Mouse (Mus musculus): ENCODE measurements around the gene Asxl1.
"Not testable (repeated sequence)": the region's sequence is repeated elsewhere in the genome, so short reads cannot be mapped to it uniquely, and the experiment has no call there.

Gene Asxl1

GRCm38 (mm10) chr2:153343191-153343590 lies 2.4 kb upstream of the Asxl1 start:
- DNase-seq (ENCODE audit: low read depth in 2 of 2, low spot score in 2 of 2), result no peak

- no peak for DNase-seq (ENCODE audit: low read depth in 2 of 2, low spot score in 2 of 2)
Observed at GRCm38 (mm10) chr2:153345071-153345453, 567 bp upstream of the Asxl1 start.

- DNase-seq (ENCODE audit: low read depth in 2 of 2, low spot score in 2 of 2), result peak; percentile 12 to 23
Observed at GRCm38 (mm10) chr2:153346221-153347182, 873 bp downstream of the Asxl1 start.

GRCm38 (mm10) chr2:153347183-153347781 lies 1.7 kb downstream of the Asxl1 start:
- DNase-seq (ENCODE audit: low read depth in 2 of 2, low spot score in 2 of 2), result peak in 1 of 2 experiments; percentile 10

- DNase-seq (ENCODE audit: low read depth in 2 of 2, low spot score in 2 of 2), result no peak
Observed at GRCm38 (mm10) chr2:153348100-153348831, 2.6 kb downstream of the Asxl1 start.

GRCm38 (mm10) chr2:153350552-153351181 lies 5.0 kb downstream of the Asxl1 start:
- DNase-seq (ENCODE audit: low read depth in 2 of 2, low spot score in 2 of 2), result no peak

GRCm38 (mm10) chr2:153354648-153355047 lies 9.0 kb downstream of the Asxl1 start:
- no peak for DNase-seq (ENCODE audit: low read depth in 2 of 2, low spot score in 2 of 2)

- DNase-seq (ENCODE audit: low read depth in 2 of 2, low spot score in 2 of 2), result no peak
Observed at GRCm38 (mm10) chr2:153356784-153357183, 11.2 kb downstream of the Asxl1 start.

- DNase-seq (ENCODE audit: low read depth in 2 of 2, low spot score in 2 of 2), result no peak
Observed at GRCm38 (mm10) chr2:153361101-153361710, 15.6 kb downstream of the Asxl1 start.

- DNase-seq (ENCODE audit: low read depth in 2 of 2, low spot score in 2 of 2), result not testable (repeated sequence)
Observed at GRCm38 (mm10) chr2:153364531-153364930, 18.9 kb downstream of the Asxl1 start.

GRCm38 (mm10) chr2:153370871-153371270 lies 25.2 kb downstream of the Asxl1 start:
- no peak for DNase-seq (ENCODE audit: low read depth in 2 of 2, low spot score in 2 of 2)

- DNase-seq (ENCODE audit: low read depth in 2 of 2, low spot score in 2 of 2), result no peak
Observed at GRCm38 (mm10) chr2:153375380-153375779, 29.8 kb downstream of the Asxl1 start.

GRCm38 (mm10) chr2:153380479-153380878 lies 34.9 kb downstream of the Asxl1 start:
- DNase-seq (ENCODE audit: low read depth in 2 of 2, low spot score in 2 of 2), result no peak

GRCm38 (mm10) chr2:153389831-153390230 lies 44.2 kb downstream of the Asxl1 start:
- no peak for DNase-seq (ENCODE audit: low read depth in 2 of 2, low spot score in 2 of 2)

GRCm38 (mm10) chr2:153393045-153393444 lies 47.4 kb downstream of the Asxl1 start:
- DNase-seq (ENCODE audit: low read depth in 2 of 2, low spot score in 2 of 2), result no peak

- DNase-seq (ENCODE audit: low read depth in 2 of 2, low spot score in 2 of 2), result no peak
Observed at GRCm38 (mm10) chr2:153397790-153398515, 52.3 kb downstream of the Asxl1 start.

GRCm38 (mm10) chr2:153399166-153399565 lies 53.5 kb downstream of the Asxl1 start:
- no peak for DNase-seq (ENCODE audit: low read depth in 2 of 2, low spot score in 2 of 2)

GRCm38 (mm10) chr2:153404062-153404461 lies 58.4 kb downstream of the Asxl1 start:
- no peak for DNase-seq (ENCODE audit: low read depth in 2 of 2, low spot score in 2 of 2)

- no peak for DNase-seq (ENCODE audit: low read depth in 2 of 2, low spot score in 2 of 2)
Observed at GRCm38 (mm10) chr2:153404882-153405281, 59.3 kb downstream of the Asxl1 start.

GRCm38 (mm10) chr2:153406882-153407281 lies 61.3 kb downstream of the Asxl1 start:
- no peak for DNase-seq (ENCODE audit: low read depth in 2 of 2, low spot score in 2 of 2)
